Mouse (Mus musculus) heart, adult 2 months (tissue): Measurements from ENCODE around the gene Apopt1. TPM values are rescaled to one million over a fixed set of nuclear protein-coding genes. Genes with fewer than 3 reads are reported as not detected.
A peak's percentile ranks its signal among the peaks of the same experiment; 100 is the strongest.

Source experiments
- DNase-seq, 2 experiments: peaks; one replicate each; pipeline ENCODE4 v3.0.0; 2021
- H3K27ac ChIP-seq: fragments of 200-600 bp; 2 replicates; pipeline ENCODE4 v1.8.1; 2022
- H3K27me3 ChIP-seq: fragments of 200-500 bp; 2 replicates; pipeline ENCODE4 v1.6.1; 2012; ENCODE audit warnings: mild to moderate bottlenecking, low read length, inconsistent platforms, mixed read lengths; ENCODE audit not compliant: control insufficient read depth, insufficient read depth
- H3K36me3 ChIP-seq: fragments of 200-500 bp; 2 replicates; pipeline ENCODE4 v1.6.1; 2012; ENCODE audit warnings: low read length, inconsistent platforms; ENCODE audit not compliant: control insufficient read depth, insufficient read depth
- H3K4me1 ChIP-seq: fragments of 200-500 bp; 2 replicates; pipeline ENCODE4 v1.6.1; 2011; ENCODE audit warnings: low read length; ENCODE audit not compliant: control insufficient read depth, insufficient read depth
- H3K4me3 ChIP-seq: fragments of 200-600 bp; 2 replicates; pipeline ENCODE4 v1.8.1; 2022
- H3K79me2 ChIP-seq: fragments of 200-500 bp; replicated peaks from 2 replicates; pipeline ENCODE4 v1.6.1; 2012; ENCODE audit warnings: mild to moderate bottlenecking, inconsistent platforms, low read length, moderate library complexity, mixed read lengths; ENCODE audit not compliant: control insufficient read depth, insufficient read depth
- H3K9ac ChIP-seq: fragments of 200-500 bp; 2 replicates; pipeline ENCODE4 v1.6.1; 2012; ENCODE audit warnings: low read depth, mild to moderate bottlenecking, control low read depth, inconsistent platforms, low read length, mixed read lengths
- CTCF ChIP-seq: fragments of 200-600 bp; IDR thresholded peaks from 2 replicates; pipeline ENCODE4 v1.8.1; 2022; ENCODE audit warnings: antibody characterized with exemption, mild to moderate bottlenecking, moderate library complexity
- EP300 ChIP-seq: fragments of 200-500 bp; IDR thresholded peaks from 2 replicates; pipeline ENCODE4 v1.6.1; 2011; ENCODE audit warnings: low read depth, low read length, control low read depth; ENCODE audit not compliant: insufficient read depth
- POLR2A ChIP-seq: fragments of 200-500 bp; IDR thresholded peaks from 2 replicates; pipeline ENCODE4 v1.6.1; 2011; ENCODE audit warnings: mild to moderate bottlenecking, low read depth, low read length, control low read depth; ENCODE audit not compliant: insufficient read depth
- WGBS: fragments of 180-500 bp; shearing (Covaris S2); methylation state at CpG from one replicate; pipeline ENCODE4 v1.1.7; 2018; 5-methylcytosine and 5-hydroxymethylcytosine counted together
- intact Hi-C: fragments of 180-260 bp; cut with DNase I; formaldehyde crosslinking; loops from one replicate; pipeline ENCODE4 v1.15.1; 2025
- polyA plus RNA-seq: library from polyadenylated mRNA; depleted of rRNA; stranded (reverse); fragments of >200 nt; gene quantifications from 2 replicates; pipeline ENCODE4 v1.2.3, GENCODE M21; 2012
- total RNA-seq, 2 experiments: library from RNA; stranded (reverse); gene quantifications; 2 replicates each; pipeline ENCODE4 v1.2.3; 2021

Gene Apopt1
- total and polyA plus RNA-seq, 3 experiments = 31.7 to 36.3 (median 32.0) TPM

DNA sequence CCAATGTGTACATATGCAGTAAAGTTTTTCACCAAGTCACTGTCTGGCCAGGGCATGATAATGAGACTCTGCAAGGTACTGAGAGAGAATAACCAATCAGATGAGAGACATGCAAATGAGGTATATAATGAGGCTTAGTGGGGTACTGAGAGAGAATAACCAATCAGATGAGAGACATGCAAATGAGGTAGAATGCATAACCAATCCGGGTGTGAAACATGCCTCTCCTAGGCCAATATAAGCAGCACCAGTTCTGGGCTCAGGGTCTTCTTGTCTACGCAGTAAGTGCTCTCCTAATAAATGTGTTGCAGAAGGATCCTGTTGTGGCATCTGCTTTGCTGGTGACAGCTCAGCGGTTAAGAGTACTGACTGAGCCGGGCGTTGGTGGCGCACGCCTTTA is 3.4 kb downstream of the Apopt1 start:
- H3K27me3 ChIP-seq = no peaks in the 10 kb centered on the region
- WGBS = 96% methylated on average over 7 of the region's 7 CpGs
- no peaks in the 10 kb centered on the region; the same call in 1 of the 2 replicates for H3K79me2 ChIP-seq
- H3K4me3 ChIP-seq = no peak overlapping the region
- no peak overlapping the region for H3K9ac ChIP-seq
- no peak overlapping the region for H3K27ac ChIP-seq
- intact Hi-C loops = no loop called here
- peaks cover 2% of the 10 kb centered on the region; the same call in 1 of the 2 replicates for H3K36me3 ChIP-seq
- H3K4me1 ChIP-seq = peaks cover 9% of the 10 kb centered on the region
- no peak for DNase-seq
- no peak for TF ChIP-seq POLR2A
- TF ChIP-seq EP300 = no peak
- TF ChIP-seq CTCF = no peak

DNA sequence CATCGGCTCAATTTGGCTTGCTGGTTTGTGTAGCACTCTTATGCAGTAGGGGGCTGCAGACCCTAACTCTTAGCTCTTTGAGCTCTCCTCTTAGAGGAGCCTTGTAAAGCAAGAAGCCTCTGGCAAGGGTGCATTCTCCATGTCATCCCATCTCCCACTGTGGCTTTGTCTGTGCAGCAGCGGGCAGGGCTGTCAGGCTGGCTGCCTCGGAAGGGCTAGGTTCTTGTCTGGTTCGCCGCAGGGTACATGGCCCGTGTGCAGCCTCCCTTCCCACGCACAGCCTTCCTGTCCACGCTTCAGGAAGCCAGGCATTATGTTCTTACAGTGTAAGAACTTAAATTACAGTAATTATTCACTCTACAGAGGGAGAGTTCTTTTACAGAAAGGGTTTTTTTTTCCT is 5.6 kb downstream of the Apopt1 start:
- Histone ChIP-seq H3K4me1 (peaks cover 4% of the 10 kb centered on the region), H3K9ac (no peak overlapping the region), H3K4me3 (no peak overlapping the region), H3K27ac (no peak overlapping the region), H3K27me3 (no peaks in the 10 kb centered on the region), H3K36me3 (no peaks in the 10 kb centered on the region), H3K79me2 (no peaks in the 10 kb centered on the region)
- 29% methylated on average over 8 of the region's 8 CpGs for WGBS
- intact Hi-C loops = no loop called here
- no peak for TF ChIP-seq EP300
- no peak for TF ChIP-seq CTCF
- no peak for TF ChIP-seq POLR2A
- DNase-seq = no peak

DNA sequence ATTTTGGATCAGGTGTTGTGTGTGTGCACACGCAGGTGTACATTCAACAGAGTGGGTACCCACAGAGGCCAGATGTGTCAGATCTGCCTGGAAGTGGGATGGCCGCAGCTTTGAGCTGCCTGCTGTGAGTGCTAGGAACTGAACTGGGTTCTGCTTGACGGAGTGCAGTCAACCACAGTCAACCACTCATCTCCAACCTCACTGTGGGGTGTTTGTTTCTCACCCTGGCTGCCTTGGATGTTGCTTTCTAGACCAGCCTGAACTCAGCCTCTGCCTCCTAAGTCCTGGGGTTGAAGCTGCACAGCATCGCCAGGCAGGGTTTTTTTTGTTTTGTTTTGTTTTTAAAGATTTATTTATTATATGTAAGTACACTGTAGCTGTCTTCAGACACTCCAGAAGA is 7.2 kb downstream of the Apopt1 start:
- no peak overlapping the region for H3K9ac ChIP-seq
- no peak overlapping the region for H3K4me3 ChIP-seq
- no peaks in the 10 kb centered on the region for H3K27me3 ChIP-seq
- no peaks in the 10 kb centered on the region for H3K36me3 ChIP-seq
- no peak for DNase-seq
- no peak overlapping the region for H3K27ac ChIP-seq
- peaks cover 8% of the 10 kb centered on the region for H3K4me1 ChIP-seq
- H3K79me2 ChIP-seq = no peaks in the 10 kb centered on the region
- WGBS = 90% methylated on average over 4 of the region's 4 CpGs
- no peak for TF ChIP-seq CTCF
- TF ChIP-seq EP300 = no peak
- no peak for TF ChIP-seq POLR2A
- intact Hi-C loops = no loop called here

DNA sequence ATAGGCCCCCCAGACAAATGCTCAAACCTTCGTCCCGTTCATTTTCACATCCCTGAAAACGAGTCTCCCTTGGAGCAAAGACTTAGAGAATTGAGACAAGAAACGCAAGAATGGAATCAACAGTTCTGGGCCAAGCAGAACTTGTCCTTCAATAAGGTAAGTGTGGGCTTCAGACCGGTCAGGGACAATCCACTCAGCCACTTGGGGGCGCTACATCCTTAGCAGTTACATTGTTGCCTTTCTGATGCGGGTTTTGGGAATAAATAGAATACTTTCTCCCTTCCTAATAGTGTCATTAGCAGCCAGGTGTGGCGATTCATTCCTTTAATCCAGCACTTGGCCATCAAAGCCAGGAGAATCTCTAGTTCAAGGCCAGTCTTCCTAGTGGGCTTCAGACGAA is 9.6 kb downstream of the Apopt1 start:
- Histone ChIP-seq H3K79me2 (no peaks in the 10 kb centered on the region), H3K9ac (no peak overlapping the region), H3K36me3 (no peaks in the 10 kb centered on the region), H3K4me3 (no peak overlapping the region), H3K27ac (no peak overlapping the region), H3K4me1 (peaks cover 19% of the 10 kb centered on the region), H3K27me3 (no peaks in the 10 kb centered on the region)
- 67% methylated on average over 9 of the region's 9 CpGs for WGBS
- DNase-seq = peak in 1 of 2 experiments; percentile 75
- intact Hi-C loops = no loop called here
- TF ChIP-seq POLR2A (no peak), EP300 (0 out of 2 replicates have a peak, but pooled peaks have one; percentile 15), CTCF (peak; percentile 83)

DNA sequence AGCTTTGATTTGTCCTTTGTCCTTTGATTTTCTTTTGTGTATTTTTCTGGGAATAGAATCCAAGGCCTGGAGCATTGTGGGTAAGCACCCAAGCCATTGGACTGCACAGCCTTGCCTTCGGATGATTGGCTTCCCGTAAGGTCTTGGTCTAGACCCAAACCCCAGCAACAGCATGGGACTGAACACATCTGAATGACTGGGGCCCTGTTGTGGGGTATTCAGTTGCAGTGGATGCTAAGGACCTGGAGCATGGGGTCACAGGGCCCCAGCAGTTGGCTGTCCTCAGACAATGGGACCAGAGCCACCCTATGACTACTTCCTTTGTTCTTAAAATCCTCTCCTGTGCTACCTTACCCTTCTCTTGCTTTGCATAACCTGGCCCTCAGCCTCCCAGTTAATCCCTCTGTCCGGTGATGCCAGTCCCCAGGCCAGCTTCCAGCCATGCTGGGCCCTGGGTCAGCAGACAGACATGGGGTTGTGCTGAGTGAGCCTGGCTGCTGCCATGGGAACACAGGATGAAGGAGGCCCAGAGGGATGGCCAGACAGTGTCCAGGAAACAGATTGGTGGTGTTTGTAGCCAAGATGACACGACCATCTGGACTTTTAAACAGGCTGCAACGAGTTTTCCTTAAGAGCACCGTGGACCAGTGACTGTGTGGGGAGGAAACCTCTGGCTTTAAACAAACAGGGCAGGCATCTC is 11.7 kb downstream of the Apopt1 start:
- TF ChIP-seq POLR2A (peak; percentile 71), EP300 (peak; percentile 85), CTCF (no peak)
- Histone ChIP-seq H3K4me3 (no peak overlapping the region), H3K27ac (peak overlapping the region; percentile 92), H3K36me3 (no peaks in the 10 kb centered on the region), H3K9ac (no peak overlapping the region), H3K4me1 (peaks cover 16% of the 10 kb centered on the region), H3K27me3 (no peaks in the 10 kb centered on the region), H3K79me2 (no peaks in the 10 kb centered on the region)
- peak; percentile 64 to 80 for DNase-seq
- intact Hi-C loops = no loop called here
- 37% methylated on average over 6 of the region's 6 CpGs for WGBS

DNA sequence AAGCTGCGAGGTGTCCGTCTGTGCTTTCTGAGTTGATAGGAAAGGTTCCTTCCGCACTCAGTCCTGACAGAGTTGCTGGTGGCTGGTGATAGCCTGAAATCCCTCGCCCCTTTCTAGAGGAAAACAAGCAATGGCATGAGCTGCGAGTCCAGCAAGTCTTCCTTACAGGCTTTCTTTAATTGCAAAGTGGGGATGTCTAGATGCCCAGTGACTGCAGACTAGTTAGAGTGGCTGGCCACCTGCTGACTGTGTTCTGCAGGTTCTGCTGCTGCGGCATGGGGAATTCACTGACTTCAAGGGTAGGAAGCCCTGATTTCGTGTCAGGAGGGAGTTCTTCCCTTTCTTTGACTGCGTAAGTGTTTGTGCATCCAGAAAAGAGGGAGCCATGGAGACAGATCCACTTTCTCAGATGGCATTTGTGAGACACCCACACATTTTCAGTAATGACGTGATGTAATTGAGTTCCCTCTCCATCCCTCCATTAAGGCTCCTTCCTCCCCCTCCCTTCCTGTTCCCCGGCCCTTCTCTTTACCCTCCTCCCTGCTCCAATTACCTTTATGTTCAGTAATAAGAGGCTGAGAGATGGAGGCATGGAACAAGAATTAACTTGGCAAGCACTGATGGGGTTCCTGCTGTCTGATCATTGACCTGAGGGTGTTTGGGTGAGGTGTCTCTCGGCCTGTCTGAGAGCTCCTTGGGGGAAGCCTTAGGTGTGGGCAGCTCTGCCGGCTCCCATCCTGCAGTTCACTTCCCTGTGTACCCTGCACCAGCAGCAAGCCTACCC is 12.5 kb downstream of the Apopt1 start:
- TF ChIP-seq CTCF = no peak

More for the DNA sequence above, 12.5 kb downstream of the Apopt1 start:
- no peak overlapping the region for H3K4me3 ChIP-seq
- DNase-seq = no peak
- H3K27ac ChIP-seq = peak overlapping the region; percentile 92
- H3K27me3 ChIP-seq = no peaks in the 10 kb centered on the region
- H3K36me3 ChIP-seq = no peaks in the 10 kb centered on the region
- 33% methylated on average over 12 of the region's 12 CpGs for WGBS
- intact Hi-C loops = loop anchor here (2.0 kb wide), 1 partner anchor 21 kb away; no protein-coding TSS in a partner anchor
- peak overlapping the region; percentile 41 for H3K9ac ChIP-seq
- H3K4me1 ChIP-seq = peaks cover 16% of the 10 kb centered on the region
- H3K79me2 ChIP-seq = no peaks in the 10 kb centered on the region
